Mouse (Mus musculus): Measurements from ENCODE around the gene Lin28a. TPM values are rescaled to one million over a fixed set of nuclear protein-coding genes. Genes with fewer than 3 reads are reported as not detected.

Lin28a gene
- total RNA-seq, 1 experiment from 2014 or later: 0.18 TPM

DNA sequence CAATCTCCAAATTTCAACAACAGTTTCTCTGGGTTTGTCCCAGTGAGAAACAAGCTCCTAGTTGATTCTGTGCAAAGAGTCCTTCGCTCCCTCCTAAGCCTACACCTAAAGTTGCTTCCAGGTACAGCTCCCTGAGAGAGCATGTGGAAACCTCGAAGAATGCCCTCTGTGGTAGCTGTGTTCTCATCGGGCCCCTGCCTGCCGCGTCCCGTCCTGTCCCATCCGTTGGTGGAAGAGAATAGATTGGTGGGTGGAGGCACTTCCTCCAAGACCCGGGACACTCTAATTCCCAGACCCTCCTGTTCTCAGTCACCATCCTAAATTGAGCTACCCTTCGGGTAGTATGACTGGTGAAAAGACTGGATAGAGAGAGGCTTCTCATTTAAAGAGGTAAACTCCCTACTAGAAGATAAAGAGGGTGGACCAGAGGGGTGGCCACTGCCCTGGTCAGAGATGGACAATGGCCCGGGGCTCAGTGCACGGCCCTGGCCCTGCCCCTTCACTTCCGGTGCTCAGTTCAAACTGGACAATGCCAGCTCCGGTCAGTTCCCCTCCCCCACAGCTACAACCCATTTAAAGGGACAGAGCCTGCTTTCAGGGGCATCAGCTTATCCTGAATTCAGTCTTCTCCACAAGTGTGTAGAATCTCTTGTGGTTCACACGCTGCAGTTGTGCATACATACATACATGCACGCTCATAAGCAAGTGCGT is 1.2 kb upstream of the Lin28a start:
- ATAC-seq (replicated peaks; ENCODE audit: low read depth, poor library complexity, severe bottlenecking): no peak

DNA sequence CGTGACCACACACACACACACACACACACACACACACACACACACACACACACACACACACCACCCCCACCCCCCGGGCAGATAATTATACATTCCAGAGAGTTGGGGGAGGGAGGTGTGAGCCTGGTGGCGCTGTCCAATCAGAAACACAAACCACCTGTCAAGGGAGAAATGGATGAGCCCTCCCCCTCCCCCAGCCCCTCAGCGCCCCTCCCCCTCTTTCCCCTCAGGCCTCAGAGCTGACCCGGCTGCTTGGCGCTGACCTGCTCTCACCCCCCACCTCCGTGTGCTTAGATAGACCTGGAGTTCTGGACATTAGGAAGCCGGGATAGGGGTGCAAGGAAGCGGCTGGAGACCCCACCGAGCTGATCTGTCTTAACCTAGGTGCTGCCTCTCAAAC is 569 bp upstream of the Lin28a start:
- no peak for ATAC-seq (replicated peaks; ENCODE audit: low read depth, poor library complexity, severe bottlenecking)

DNA sequence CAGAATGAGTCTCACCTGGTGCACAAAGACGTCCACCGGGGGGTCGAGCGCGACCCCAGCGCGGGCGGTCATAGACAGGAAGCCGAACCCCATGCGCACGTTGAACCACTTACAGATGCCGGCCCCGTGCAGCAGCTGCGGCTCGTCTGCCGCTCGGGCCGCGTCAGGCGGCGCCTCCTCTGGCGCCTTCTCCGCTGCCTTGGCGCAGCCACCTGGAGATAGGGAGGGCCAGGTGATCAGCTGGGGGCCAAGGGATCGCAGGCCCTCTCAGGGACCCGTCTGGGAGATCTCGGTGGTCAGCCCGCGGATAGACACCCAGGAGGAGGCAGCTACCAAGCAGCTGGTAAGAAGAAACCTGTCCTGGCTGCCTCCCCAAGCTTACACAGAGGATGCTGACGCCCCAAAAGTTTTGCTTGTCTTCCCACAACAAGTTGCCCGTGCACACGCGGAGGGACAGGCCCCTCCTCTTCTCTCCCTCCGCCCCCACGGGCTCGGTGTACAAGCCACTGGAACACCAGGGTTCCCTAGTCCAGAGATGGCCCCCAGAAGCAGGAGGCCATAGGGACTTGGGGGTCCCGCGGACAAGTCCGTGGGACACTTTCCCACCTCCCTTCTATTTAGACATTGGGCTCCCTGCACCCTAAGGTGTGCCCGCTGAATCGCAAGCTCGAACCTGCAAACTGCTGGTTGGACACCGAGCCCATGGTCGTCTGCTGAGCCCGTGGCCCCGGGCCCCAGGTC is 433 bp downstream of the Lin28a start:
- ATAC-seq (replicated peaks; ENCODE audit: low read depth, poor library complexity, severe bottlenecking): no peak

DNA sequence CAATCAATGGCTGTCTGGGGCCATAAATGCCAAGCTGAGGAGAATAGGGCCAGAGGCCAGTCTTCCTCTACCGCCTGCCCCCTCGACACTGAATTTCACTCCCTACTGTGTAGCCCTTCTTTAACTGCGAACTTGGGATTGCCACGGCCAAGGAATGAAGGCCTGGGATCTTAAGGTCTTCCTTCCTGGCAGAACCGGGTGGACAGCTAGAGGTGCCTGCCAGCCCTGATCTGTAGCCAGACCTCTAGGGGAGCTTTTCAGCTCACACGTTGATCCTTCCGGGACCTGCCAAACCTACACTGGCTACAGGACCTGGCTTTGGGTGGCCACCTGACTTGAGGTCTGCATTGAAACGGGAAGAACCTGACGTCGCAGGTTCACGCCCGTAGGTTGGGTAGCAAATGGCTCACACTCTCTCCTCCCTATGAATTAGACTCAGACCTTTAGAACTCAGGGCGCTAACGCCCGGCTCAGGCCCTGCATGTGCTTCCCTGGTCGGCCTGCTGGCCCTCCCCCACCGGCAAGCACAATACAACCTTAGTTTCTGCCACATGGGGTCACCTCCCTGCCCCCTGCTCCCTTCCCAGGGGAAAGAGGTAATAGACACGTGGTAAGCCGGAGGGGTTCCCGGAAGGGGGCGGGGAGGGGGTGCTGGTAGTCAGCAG is 1.3 kb downstream of the Lin28a start:
- ATAC-seq (replicated peaks; ENCODE audit: low read depth, poor library complexity, severe bottlenecking): no peak

DNA sequence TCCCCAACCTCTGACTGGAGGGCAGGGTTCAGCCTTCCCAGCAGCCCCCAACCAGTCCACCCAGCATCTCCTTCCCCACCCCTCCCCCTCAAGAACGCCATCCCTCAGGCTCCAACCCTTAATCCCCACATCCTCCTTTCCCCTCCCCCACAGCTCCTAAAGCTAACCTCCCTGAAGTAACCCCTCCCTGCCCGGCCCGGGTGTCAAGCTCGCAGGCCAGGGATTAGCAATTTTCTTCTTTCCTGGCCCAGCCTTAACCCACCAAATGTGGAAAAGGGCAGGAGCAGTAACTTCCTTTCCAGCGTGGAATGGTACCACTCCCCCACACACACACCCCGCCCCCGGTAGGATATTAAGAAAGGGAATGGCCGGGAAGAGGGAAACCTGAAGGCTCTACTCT is 1.9 kb downstream of the Lin28a start:
- ATAC-seq (replicated peaks; ENCODE audit: low read depth, poor library complexity, severe bottlenecking): no peak

DNA sequence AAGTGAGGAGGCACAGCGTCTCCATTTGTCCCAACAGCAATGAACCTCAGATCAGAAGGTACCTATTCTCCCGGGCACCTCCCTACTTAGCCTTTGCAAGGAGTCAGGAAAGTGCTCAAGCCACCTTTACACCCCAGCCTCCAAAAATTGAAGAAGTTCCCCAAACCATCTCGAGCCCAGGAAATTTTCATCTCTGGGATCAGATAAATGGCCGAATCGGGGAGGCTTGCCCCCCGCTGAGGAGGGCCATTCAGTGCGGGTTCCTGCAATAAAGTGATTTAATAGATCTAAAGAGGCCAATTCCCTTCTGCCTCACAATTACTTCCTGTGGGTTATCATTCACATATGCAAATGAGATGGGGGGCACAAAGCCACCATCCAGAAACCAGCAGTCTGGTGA is 2.4 kb downstream of the Lin28a start:
- ATAC-seq (replicated peaks; ENCODE audit: low read depth, poor library complexity, severe bottlenecking): no peak

DNA sequence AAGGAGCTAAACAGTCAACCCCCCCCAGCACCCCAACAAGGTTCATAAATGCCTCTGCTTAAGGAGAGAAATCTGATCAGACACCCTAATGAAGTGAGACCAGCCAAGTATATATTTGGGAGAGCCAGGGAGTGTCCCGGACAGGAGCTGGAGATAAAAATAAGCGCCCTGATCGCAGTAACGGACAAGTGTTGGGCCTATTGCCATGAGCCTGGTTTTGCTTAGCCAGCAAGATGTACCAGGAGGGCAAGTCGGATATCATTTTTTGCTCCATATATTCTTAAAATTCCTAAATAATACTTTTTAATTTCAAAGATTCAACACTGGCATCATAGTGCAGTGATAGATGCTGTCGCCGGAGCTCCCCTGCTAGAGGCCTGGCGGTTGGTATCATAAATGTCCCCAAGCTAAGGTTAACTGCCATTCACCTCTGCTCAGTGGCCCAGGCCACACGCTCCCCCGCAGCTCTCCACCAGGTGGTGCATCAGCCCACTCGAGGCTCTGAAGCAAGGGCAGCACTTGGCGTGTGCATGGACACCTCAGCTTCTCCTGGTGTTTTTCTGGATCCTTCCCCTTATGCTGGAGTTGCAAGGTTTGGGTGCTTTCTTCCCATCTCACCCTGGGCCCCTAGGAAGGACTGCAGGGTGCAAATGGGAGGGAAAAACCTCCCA is 5.6 kb downstream of the Lin28a start:
- ATAC-seq (replicated peaks; ENCODE audit: low read depth, poor library complexity, severe bottlenecking): peak; percentile 56; the same call in 1 of the 2 replicates

DNA sequence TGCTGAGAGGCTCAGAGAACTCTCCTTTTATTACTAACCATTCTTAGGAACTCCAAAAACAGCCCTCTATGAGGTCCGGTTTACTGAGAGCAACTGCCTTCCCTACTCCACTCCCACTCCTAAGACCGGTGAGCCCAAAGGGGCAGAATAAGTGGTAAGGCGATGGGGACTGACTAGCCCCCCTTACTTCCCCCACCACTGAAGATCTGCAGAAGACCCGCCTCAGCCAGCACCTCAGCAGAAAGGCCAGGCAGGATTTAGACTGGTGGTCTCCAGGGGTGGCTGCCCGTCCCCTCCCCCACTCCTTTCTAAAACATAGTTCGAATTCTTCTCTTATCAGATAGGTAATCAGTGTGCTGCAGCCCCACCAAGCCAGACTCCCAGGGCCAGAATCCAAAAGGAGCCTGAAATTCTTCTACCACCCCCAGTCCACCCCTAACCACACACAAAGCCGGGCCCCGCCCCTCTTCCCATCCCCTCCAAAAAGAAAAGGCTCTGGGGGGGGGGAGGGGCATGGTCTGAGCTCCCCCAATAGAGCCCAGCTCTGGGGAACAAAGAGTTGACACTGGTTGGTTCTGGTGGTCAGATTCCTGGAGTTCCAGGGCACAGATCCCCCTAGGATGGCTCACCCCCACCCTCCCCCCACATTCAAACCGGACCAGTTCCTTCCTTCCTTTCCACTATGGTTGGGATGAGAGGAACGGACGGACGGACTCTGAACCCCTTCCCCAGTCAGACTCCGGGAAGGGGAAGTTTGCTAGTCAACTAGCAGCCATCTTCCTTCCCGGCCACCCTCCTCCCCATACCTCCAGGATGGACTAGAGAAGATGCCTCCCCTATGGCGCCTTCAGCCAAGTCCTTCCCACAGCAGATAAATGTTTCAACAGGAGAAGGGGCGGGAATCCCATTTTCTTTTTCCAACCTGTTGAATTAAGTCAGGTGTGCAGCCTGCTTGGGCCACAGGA is 6.9 kb downstream of the Lin28a start:
- no peak for ATAC-seq (replicated peaks; ENCODE audit: low read depth, poor library complexity, severe bottlenecking)

DNA sequence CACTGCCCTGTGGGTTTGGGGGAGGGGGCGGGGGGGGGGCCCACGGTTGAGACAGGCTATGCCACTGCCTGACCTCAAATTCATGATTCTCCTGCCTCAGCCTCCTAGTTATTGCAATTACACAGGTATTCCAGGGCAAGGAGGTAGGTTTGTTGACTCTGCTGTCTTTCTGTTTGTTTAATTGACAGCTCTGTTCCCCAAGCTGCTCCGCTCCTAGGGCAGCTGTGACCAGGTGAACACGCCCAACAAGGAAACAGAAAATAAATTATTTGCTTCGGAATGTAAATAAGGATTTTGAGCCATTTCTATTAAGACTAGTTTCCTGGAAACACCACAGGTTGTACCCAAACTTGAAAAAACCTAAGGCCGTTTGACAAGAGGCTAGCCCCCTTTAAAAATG is 8.9 kb downstream of the Lin28a start:
- no peak for ATAC-seq (replicated peaks; ENCODE audit: low read depth, poor library complexity, severe bottlenecking)

DNA sequence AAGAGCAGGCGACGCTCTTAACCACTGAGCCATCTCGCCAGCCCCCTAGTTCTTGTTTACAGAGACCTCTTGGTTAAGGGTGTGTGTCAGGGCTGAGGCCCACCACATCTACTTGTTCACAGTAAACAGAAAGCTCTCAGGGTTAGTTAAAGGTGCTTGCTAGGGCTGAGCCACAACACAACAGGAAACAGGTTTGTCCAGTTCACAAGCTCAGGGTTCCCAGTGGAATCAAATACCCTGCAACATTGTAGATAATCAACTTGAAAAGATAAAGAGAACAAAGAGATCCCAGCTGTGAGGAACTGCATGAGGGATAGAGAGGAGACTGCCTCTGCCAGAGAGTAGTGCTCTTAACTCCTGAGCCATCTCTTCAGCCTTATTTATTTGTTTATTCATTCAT is 11.8 kb downstream of the Lin28a start:
- ATAC-seq (replicated peaks; ENCODE audit: low read depth, poor library complexity, severe bottlenecking): no peak

DNA sequence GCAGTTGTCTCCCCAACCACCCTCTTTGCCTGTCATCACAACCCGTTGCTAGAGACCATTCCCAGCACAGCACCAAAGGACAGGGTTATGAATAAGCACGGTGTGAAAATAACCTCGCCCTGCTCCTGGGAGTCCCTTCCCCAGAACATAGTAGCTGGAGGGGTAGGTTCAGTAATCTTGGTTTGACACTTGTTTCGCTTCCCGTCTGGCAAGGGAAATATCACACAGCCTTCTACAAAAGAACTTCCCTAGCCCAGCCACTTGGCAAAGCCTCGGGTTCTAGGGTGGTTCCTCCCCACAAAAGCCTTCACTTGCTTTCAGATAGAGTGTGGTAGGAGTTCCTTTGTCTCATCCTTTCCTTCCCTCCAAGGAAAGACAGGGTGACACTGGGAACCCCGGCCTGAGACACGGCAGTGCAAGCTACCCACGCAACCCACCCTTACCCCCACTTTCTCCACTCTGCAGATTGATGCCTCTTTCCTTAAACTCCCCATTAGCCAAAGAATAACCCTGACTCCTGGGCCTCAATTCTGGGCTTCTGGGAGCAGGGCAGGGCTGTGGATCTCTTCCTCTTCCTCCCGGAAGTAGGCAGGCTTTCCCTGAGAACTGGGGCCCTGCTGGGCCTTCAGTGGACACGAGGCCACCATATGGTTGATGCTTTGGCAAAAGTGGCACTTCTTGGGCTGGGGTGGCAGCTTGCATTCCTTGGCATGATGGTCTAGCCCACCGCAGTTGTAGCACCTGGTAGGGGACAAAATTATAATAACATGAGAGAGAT is 12.9 kb downstream of the Lin28a start:
- ATAC-seq (replicated peaks; ENCODE audit: low read depth, poor library complexity, severe bottlenecking): peak; percentile 31; the same call in 1 of the 2 replicates

DNA sequence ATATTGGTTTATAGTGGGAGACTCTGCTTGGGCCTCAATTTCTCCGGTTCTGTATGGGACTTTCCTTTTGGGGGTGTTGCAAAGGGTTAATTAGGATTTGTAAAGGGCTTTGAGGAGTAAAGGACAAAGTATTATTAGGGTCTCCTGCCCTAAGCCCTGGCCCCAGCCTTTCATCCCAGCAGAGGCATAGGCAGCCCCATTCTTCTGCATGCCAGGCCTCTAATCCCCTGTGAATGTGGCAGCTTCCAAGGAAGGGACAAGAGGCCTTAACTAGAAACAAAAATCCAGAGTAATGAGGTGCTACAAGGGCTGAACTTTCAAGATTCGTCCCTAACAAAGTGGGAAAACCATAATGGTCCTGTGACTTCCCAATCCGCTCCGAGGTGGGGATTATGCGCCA is 15.7 kb downstream of the Lin28a start:
- ATAC-seq (replicated peaks; ENCODE audit: low read depth, poor library complexity, severe bottlenecking): no peak

DNA sequence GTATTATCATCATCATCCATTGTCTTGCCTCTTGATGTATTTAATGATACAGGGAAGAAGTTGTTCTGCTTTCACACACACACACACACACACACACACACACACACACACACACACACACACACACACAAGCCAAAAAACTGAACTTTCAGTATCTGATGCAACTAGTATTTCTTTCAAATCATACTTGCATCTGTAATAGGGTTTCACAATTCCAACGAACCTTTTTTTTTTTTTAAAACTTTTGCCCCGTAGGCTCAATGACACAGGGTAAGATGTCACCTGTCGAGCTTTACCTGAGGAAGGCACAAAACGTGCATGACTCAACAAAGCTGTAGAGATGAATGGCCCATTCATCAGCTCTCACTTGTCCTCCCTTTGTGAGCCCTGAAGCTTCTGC is 16.4 kb downstream of the Lin28a start:
- no peak for ATAC-seq (replicated peaks; ENCODE audit: low read depth, poor library complexity, severe bottlenecking)

DNA sequence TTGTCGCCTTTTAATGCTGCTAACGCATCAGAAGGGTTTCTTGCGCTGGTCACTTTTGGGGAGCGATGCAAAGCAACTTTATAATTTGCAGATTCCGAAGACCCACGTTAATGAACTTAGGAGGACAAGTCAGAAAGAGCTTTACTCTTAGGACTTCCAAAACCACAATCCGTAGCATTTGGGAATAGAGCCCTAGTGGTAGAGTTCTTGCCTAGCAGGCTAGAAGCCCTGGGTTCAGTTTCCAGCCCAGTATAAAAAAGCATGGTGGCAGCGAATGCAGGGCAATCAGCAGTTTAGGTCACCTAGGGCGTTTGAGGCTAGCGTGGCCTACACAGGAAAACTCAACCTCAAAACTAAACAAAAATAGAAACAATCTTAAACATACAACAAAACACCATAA is 16.9 kb downstream of the Lin28a start:
- no peak for ATAC-seq (replicated peaks; ENCODE audit: low read depth, poor library complexity, severe bottlenecking)

DNA sequence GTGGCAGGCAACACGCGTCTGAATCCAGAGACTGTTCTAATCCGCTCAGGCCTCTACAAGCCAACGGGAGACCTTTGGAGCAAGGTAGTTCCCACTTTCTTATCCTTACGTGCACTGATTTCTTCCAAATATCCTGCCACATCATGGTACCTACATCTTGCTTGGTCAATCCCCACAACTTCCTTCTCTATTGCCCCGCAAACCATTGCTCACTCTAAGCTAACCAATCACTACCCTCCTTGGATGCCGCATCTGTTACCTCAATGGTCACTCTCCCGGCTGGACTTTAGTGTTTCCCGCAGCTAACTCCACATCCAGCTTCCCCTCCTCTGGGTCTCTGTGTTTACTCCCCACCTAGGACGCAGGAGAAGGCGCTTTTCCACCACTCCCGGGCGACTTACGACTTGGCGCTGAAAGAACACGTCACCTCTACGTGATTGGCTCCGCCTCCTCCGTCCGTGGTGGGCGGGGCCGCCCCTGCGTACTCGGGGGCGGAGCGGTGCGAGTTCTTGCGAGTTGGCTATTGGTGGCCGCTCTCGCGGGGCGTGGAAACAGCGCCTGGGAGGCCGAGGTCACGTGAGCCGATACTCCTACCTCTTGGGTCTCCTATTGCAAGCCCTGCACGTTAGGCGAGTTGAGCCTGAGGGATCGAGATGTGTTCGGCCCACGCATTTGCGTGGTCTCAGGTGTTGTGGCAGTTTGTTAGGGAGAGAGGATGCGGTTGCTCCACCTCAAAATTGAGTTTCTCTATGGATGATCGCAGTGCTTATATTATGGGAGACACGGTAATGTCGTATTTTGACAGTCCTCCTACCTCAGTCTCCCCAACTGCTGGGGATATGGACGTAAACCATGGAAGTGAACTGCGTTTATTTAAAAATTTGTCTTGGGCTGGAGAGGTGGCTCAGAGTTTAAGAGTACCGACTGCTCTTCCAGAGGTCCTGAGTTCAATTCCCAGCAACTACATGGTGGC is 17.9 kb downstream of the Lin28a start, which contains the start of gene Dhdds:
TSS of gene Dhdds (minus strand) at position 453 of the 973 bp plus-strand sequence.
- peak; percentile 99 for ATAC-seq (replicated peaks; ENCODE audit: low read depth, poor library complexity, severe bottlenecking)

DNA sequence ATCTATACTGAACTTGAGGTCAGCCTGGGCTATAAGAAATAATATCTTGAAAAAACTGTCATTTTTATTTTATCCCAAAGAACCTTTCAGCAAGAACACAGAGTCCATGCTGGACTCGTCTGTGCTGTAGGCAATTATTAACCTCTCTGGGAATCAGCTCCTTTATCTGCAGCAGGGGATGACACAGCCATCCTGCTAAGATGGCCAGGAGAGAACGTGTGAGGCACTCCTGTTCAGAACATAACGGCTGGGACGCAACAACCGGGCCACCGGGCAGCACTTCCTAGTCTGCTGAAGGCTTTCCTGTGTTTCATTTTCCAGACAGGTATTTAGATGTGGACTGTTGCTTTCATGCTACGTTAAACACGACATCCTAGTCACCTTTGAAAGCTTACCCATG is 23.9 kb downstream of the Lin28a start:
- ATAC-seq (replicated peaks; ENCODE audit: low read depth, poor library complexity, severe bottlenecking): no peak

DNA sequence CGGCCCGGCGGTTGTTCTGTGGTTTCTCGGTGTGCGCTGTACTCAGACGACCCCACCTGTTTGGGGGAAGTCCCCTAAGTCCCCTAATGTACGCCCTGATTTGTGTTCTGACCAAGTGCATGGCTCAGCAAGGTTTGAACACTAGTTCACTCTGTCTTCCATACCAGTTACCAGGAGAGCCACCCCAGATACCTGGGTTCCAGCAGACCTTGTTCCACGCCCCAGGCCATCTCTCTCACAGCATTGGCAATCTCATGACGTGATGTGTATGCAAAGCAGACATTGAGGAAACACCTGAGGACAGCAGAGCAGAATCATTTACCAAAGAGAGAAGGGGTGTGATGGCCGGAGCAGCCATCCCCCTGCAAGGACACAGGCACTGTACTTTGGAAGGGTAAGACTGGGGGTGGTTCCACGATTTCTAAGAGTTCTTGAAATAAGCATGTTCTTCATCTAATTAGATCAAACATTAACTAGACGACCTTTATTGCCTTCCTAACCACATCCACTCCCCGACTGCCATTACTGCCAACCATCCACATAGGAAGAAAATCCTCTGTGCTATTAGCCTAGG is 27.5 kb downstream of the Lin28a start:
- ATAC-seq (replicated peaks; ENCODE audit: low read depth, poor library complexity, severe bottlenecking): no peak
